Mouse (Mus musculus) limb, embryonic 12.5 days (tissue): ENCODE data around the gene Mcu. TPM values are rescaled to one million over a fixed set of nuclear protein-coding genes. Genes with fewer than 3 reads are reported as not detected.

Source experiments
- ATAC-seq: fragments of 200-750 bp; cut with Nextera tagmentation; 2 replicates; pipeline ENCODE4 v1.8.0; 2017; ENCODE audit warnings: low read depth, moderate TSS enrichment; ENCODE audit not compliant: insufficient number of reproducible peaks, insufficient read depth, low FRiP score, low TSS enrichment
- H3K27ac ChIP-seq: fragments of 300-500 bp; sonication (generic); 2 replicates; pipeline ENCODE4 v1.5.1; 2016; ENCODE audit warnings: mild to moderate bottlenecking, moderate library complexity
- H3K27me3 ChIP-seq: fragments of 300-500 bp; sonication (generic); 2 replicates; pipeline ENCODE4 v1.6.1; 2016; ENCODE audit warnings: mild to moderate bottlenecking, moderate library complexity
- H3K36me3 ChIP-seq: fragments of 300-500 bp; sonication (generic); 2 replicates; pipeline ENCODE4 v1.6.1; 2016; ENCODE audit warnings: mild to moderate bottlenecking, moderate library complexity
- H3K4me1 ChIP-seq: fragments of 300-500 bp; sonication (generic); replicated peaks from 2 replicates; pipeline ENCODE4 v1.6.1; 2016
- H3K4me2 ChIP-seq: fragments of 300-500 bp; sonication (generic); 2 replicates; pipeline ENCODE4 v1.6.1; 2016; ENCODE audit warnings: mild to moderate bottlenecking, moderate library complexity
- H3K4me3 ChIP-seq: fragments of 300-500 bp; sonication (generic); replicated peaks from 2 replicates; pipeline ENCODE4 v1.5.1; 2016; ENCODE audit warnings: mild to moderate bottlenecking
- H3K9ac ChIP-seq: fragments of 300-500 bp; sonication (generic); replicated peaks from 2 replicates; pipeline ENCODE4 v1.6.1; 2016; ENCODE audit warnings: mild to moderate bottlenecking, moderate library complexity
- H3K9me3 ChIP-seq: fragments of 300-500 bp; sonication (generic); 2 replicates; pipeline ENCODE4 v1.6.1; 2016; ENCODE audit warnings: mild to moderate bottlenecking, moderate library complexity
- WGBS: fragments of 180-500 bp; shearing (Covaris S2); methylation state at CpG from one replicate; pipeline ENCODE4 v1.1.7; 2016; 5-methylcytosine and 5-hydroxymethylcytosine counted together
- polyA plus RNA-seq: library from polyadenylated mRNA; unstranded; fragments of >200 nt; fragmentation: Nextera tagmentation; extraction: Ambion mirVana; gene quantifications from 2 replicates; pipeline ENCODE4 v1.2.1, GENCODE M21; 2016

Mcu gene
- polyA plus RNA-seq, 1 experiment from 2014 or later = 48.4 TPM

DNA sequence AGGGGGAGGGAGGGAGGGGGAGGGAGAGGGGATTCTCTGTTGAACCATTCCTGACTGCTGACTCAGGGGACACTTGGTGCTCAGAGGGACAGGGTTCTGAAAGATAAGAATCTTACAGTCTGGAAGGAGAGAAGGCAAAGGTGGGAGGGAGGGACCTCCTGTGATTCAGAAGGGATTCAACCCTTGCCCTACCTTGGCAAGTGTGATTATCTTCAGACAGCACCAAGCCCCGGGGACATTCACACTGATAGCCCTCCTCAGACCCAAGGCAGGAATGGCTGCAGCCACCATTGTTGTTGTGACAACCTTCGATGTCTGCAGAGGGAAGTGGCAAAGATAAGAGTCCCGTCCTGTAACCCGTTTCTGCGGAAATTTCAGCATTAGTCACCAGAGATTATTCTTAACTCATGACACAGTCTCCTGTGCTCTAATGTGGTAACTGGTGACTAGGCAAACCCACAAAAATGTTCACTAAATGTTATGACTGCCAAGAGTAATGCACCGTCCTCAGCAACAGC is 185.7 kb downstream of the Mcu start:
- Histone ChIP-seq H3K36me3 (no peaks in the 10 kb centered on the region), H3K4me3 (no peak overlapping the region), H3K9me3 (no peaks in the 10 kb centered on the region), H3K4me1 (no peaks in the 10 kb centered on the region), H3K4me2 (no peak overlapping the region), H3K27me3 (no peaks in the 10 kb centered on the region), H3K9ac (no peak overlapping the region), H3K27ac (no peak overlapping the region)
- 71% methylated on average over 6 of the region's 6 CpGs for WGBS
- no peak for ATAC-seq

DNA sequence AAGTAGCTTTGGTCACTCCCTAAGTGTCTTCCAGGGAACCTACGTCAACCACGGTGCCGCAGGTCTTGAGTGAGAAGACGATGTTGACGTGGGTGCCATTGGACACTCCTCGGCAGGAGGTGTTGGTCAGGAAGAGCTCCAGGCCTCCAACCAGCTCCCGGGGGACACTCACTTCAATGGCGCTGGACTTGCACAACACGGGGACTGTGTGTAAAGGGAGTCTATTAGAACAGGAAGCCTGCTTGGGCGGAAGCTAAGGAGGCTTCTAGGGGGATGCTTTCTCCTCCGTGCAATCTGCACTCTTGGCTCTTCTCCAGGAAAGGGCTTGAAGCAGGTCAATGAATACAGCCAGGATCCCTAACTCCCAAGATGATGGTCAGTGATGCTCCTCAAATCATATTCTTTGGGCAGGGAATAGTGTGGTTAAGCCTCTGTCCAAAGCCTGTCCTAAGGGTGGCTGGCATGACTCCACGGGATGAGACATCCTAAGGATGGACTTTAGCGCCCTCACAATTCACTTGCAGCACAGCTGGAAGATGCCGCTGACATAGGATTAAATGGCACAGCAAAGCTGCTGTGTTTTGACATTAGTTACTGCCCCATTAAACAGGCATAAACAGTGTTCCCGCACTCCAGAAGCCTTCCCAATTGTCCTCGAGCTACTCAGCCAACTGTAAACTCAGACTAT is 186.9 kb downstream of the Mcu start:
- WGBS = 81% methylated on average over 16 of the region's 16 CpGs
- Histone ChIP-seq H3K4me1 (0 out of 2 replicates have a peak, but pooled peaks cover 2% of the 10 kb centered on the region), H3K36me3 (no peaks in the 10 kb centered on the region), H3K9ac (no peak overlapping the region), H3K4me3 (no peak overlapping the region), H3K4me2 (no peak overlapping the region), H3K27me3 (no peaks in the 10 kb centered on the region), H3K9me3 (no peaks in the 10 kb centered on the region), H3K27ac (no peak overlapping the region)
- ATAC-seq = no peak

GRCm38 (mm10) chr10:59426371-59426770 is 190.1 kb downstream of the Mcu start:
- ATAC-seq = no peak
- WGBS = 82% methylated on average over 4 of the region's 4 CpGs
- H3K36me3 ChIP-seq = no peaks in the 10 kb centered on the region
- H3K9me3 ChIP-seq = no peaks in the 10 kb centered on the region
- 0 out of 2 replicates have a peak, but pooled peaks cover 4% of the 10 kb centered on the region for H3K4me1 ChIP-seq
- H3K27ac ChIP-seq = no peak overlapping the region
- no peak overlapping the region for H3K4me2 ChIP-seq
- no peak overlapping the region for H3K4me3 ChIP-seq
- no peaks in the 10 kb centered on the region for H3K27me3 ChIP-seq
- no peak overlapping the region for H3K9ac ChIP-seq

DNA sequence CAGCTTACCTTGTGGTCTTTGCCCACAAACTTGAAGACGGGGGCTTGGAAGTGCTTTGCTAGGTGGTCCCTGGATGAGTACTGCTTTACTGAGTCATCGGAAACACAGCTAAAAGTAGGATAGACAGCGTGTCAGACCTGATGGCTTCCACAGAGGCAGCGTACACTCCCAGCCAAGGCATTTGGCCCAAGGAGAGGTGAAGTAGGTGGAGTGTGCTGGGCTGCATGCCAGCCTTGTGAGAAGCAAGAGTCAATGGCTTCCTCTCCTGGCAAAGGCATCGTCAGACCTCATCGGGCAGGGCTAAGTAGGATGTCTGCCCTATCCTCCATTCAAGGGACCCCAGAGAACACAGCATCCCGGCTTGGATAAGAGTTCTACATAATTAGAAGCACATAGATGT is 191.1 kb downstream of the Mcu start:
- 89% methylated on average over 7 of the region's 7 CpGs for WGBS
- no peak overlapping the region for H3K27ac ChIP-seq
- ATAC-seq = no peak
- H3K9me3 ChIP-seq = no peaks in the 10 kb centered on the region
- no peaks in the 10 kb centered on the region for H3K27me3 ChIP-seq
- no peak overlapping the region for H3K9ac ChIP-seq
- no peaks in the 10 kb centered on the region for H3K36me3 ChIP-seq
- 0 out of 2 replicates have a peak, but pooled peaks cover 4% of the 10 kb centered on the region for H3K4me1 ChIP-seq
- no peak overlapping the region for H3K4me3 ChIP-seq
- H3K4me2 ChIP-seq = no peak overlapping the region

DNA sequence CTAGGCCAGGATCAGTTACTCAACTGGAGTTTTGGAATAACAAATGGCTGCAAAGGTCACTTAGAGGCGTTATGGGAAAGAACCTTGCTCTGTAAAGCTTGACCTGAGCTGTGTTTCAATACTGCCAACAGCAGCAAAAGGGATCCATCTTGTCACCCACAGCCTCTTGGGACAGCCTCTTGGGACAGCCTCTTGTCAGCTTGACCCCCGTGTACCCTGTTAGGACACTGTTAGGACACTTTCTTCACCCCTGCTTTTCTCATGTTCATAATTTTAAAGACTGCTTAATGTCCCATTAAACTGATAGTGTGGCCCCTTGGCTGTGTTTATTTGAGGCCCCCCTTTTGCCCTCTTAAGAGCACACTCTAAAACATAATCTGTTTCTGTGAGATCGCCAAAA is 192.0 kb downstream of the Mcu start:
- no peaks in the 10 kb centered on the region for H3K27me3 ChIP-seq
- H3K4me2 ChIP-seq = no peak overlapping the region
- H3K4me1 ChIP-seq = 0 out of 2 replicates have a peak, but pooled peaks cover 4% of the 10 kb centered on the region
- H3K9ac ChIP-seq = no peak overlapping the region
- no peaks in the 10 kb centered on the region for H3K9me3 ChIP-seq
- WGBS = 63% methylated on average over 3 of the region's 3 CpGs
- H3K36me3 ChIP-seq = no peaks in the 10 kb centered on the region
- ATAC-seq = no peak
- H3K27ac ChIP-seq = no peak overlapping the region
- no peak overlapping the region for H3K4me3 ChIP-seq

GRCm38 (mm10) chr10:59419516-59419915 is 197.0 kb downstream of the Mcu start:
- Histone ChIP-seq H3K27me3 (no peaks in the 10 kb centered on the region), H3K9ac (no peak overlapping the region), H3K4me3 (no peak overlapping the region), H3K9me3 (no peaks in the 10 kb centered on the region), H3K27ac (no peak overlapping the region), H3K4me1 (0 out of 2 replicates have a peak, but pooled peaks cover 2% of the 10 kb centered on the region), H3K4me2 (no peak overlapping the region), H3K36me3 (no peaks in the 10 kb centered on the region)
- WGBS = 86% methylated on average over 4 of the region's 4 CpGs
- ATAC-seq = no peak

GRCm38 (mm10) chr10:59416623-59417022 is 199.9 kb downstream of the Mcu start:
- no peak overlapping the region for H3K9ac ChIP-seq
- H3K36me3 ChIP-seq = no peaks in the 10 kb centered on the region
- 77% methylated on average over 3 of the region's 3 CpGs for WGBS
- H3K4me3 ChIP-seq = no peak overlapping the region
- ATAC-seq = no peak
- no peaks in the 10 kb centered on the region for H3K4me1 ChIP-seq
- H3K27ac ChIP-seq = no peak overlapping the region
- 0 out of 2 replicates have a peak, but pooled peaks cover 3% of the 10 kb centered on the region for H3K9me3 ChIP-seq
- no peak overlapping the region for H3K4me2 ChIP-seq
- H3K27me3 ChIP-seq = no peaks in the 10 kb centered on the region

DNA sequence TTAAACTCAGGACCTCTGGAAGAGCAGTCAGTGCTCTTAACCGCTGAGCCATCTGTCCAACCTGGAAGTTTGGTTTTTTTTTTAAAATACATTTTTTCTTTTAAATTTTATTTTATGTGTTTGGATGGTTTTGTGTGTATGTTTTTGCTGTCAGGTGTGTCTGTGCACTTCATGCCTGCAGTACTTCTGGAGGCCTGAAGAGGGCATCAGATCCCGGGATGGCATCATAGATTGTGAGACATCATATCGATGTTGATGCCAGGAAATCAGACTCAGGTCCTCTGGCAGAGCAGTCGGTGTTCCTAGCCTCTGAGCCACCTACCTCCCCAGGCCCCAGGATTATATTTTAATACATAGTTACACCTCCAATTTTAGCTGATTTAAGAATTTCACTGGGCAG is 202.8 kb downstream of the Mcu start:
- Histone ChIP-seq H3K4me3 (no peak overlapping the region), H3K9ac (no peak overlapping the region), H3K27ac (no peak overlapping the region), H3K27me3 (no peaks in the 10 kb centered on the region), H3K4me2 (no peak overlapping the region), H3K36me3 (no peaks in the 10 kb centered on the region), H3K4me1 (peaks cover 2% of the 10 kb centered on the region), H3K9me3 (0 out of 2 replicates have a peak, but pooled peaks cover 3% of the 10 kb centered on the region)
- ATAC-seq = no peak
- WGBS = 92% methylated on average over 4 of the region's 4 CpGs

DNA sequence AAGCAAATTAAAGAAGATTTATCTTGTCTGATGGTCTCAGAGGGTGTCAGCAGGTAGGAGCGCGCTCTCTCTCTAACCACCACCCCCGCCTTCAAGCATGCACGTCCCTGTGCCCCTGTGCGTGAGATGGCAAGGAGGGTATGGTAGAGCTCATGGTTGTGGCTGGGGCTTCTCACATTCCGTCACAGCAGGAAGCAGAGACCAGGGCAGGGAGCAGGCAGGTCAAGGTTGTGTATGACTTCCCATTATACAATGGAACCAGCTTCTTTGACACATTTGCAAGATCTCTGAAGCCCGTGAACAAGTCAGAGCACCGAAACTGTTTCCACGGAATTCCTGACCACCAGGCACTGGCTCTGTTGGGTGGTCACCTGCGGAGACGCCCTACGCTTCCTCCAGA is 206.2 kb downstream of the Mcu start:
- Histone ChIP-seq H3K36me3 (no peaks in the 10 kb centered on the region), H3K9me3 (0 out of 2 replicates have a peak, but pooled peaks cover 3% of the 10 kb centered on the region), H3K27ac (no peak overlapping the region), H3K4me3 (no peak overlapping the region), H3K9ac (no peak overlapping the region), H3K4me2 (no peak overlapping the region), H3K4me1 (peaks cover 13% of the 10 kb centered on the region), H3K27me3 (no peaks in the 10 kb centered on the region)
- ATAC-seq = no peak
- WGBS = 79% methylated on average over 12 of the region's 12 CpGs

DNA sequence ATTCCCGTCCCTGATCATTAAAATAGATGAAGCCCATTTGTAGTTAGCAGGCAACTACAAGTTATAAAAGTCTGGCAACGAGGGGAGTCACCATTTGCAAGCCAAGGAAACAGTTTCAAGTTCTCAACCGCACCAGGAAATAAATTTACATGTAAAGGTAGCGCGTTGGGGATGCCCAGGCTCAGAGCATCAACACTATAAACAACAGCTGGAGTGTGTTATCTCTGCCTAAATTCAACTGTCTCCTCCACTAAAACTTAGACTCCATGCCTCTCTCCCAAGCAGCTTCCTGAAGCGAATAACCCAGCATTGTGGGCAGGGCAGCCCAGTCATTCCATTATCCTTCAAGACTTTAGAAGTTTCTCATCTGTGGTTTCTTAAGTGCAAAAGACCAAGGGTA is 208.0 kb downstream of the Mcu start:
- Histone ChIP-seq H3K9me3 (no peaks in the 10 kb centered on the region), H3K4me2 (no peak overlapping the region; the same call in 1 of the 2 replicates), H3K27me3 (no peaks in the 10 kb centered on the region), H3K4me1 (peaks cover 18% of the 10 kb centered on the region), H3K4me3 (no peak overlapping the region), H3K36me3 (no peaks in the 10 kb centered on the region), H3K9ac (no peak overlapping the region), H3K27ac (no peak overlapping the region)
- 21% methylated on average over 6 of the region's 6 CpGs for WGBS
- ATAC-seq = no peak

DNA sequence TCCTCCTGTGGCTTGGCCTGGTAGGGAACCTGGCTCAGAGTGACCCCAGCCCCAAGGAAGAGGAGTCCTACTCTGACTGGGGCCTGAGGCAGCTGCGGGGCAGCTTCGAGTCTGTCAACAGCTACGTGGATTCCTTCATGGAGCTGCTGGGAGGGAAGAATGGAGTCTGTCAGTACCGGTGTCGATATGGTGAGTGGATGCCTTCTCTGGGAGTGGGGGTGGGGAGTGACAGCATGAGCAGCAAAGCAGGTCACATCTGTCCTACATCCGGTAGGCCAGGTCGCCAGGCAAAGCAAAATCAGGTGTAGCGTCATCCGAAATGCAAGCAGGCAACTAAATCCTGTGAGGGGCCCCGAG is 212.7 kb downstream of the Mcu start:
- Histone ChIP-seq H3K27ac (no peak overlapping the region), H3K4me3 (no peak overlapping the region), H3K4me1 (peaks cover 20% of the 10 kb centered on the region), H3K27me3 (no peaks in the 10 kb centered on the region), H3K9me3 (0 out of 2 replicates have a peak, but pooled peaks cover 4% of the 10 kb centered on the region), H3K4me2 (no peak overlapping the region), H3K36me3 (no peaks in the 10 kb centered on the region), H3K9ac (no peak overlapping the region)
- ATAC-seq = no peak
- 76% methylated on average over 10 of the region's 10 CpGs for WGBS
